Mouse (Mus musculus) midbrain, embryonic 16.5 days (tissue): ENCODE measurements around the gene Ces3b. TPM values are rescaled to one million over a fixed set of nuclear protein-coding genes. Genes with fewer than 3 reads are reported as not detected.

Experiments used
- ATAC-seq: fragments of 200-750 bp; cut with Nextera tagmentation; 2 replicates; pipeline ENCODE4 v1.8.0; 2017; ENCODE audit warnings: moderate TSS enrichment
- H3K27ac ChIP-seq: fragments of 300-500 bp; sonication (generic); 2 replicates; pipeline ENCODE4 v1.5.1; 2014; ENCODE audit warnings: mild to moderate bottlenecking, low read length, mixed read lengths
- H3K27me3 ChIP-seq: fragments of 300-500 bp; sonication (generic); 2 replicates; pipeline ENCODE4 v1.6.1; 2014; ENCODE audit warnings: low read depth, low read length, mixed read lengths; ENCODE audit not compliant: control insufficient read depth, insufficient read depth
- H3K36me3 ChIP-seq: fragments of 300-500 bp; sonication (generic); 2 replicates; pipeline ENCODE4 v1.6.1; 2014; ENCODE audit warnings: mild to moderate bottlenecking, low read length, moderate library complexity, mixed read lengths; ENCODE audit not compliant: control insufficient read depth, insufficient read depth
- H3K4me1 ChIP-seq: fragments of 300-500 bp; sonication (generic); 2 replicates; pipeline ENCODE4 v1.6.1; 2014; ENCODE audit warnings: mild to moderate bottlenecking, low read length, mixed read lengths; ENCODE audit not compliant: control insufficient read depth, insufficient read depth
- H3K4me2 ChIP-seq: fragments of 300-500 bp; sonication (generic); 2 replicates; pipeline ENCODE4 v1.6.1; 2014; ENCODE audit warnings: mild to moderate bottlenecking, low read length, mixed read lengths
- H3K4me3 ChIP-seq: fragments of 300-500 bp; sonication (generic); 2 replicates; pipeline ENCODE4 v1.5.1; 2014; ENCODE audit warnings: low read depth, mild to moderate bottlenecking, low read length, moderate library complexity, mixed read lengths
- H3K9ac ChIP-seq: fragments of 300-500 bp; sonication (generic); 2 replicates; pipeline ENCODE4 v1.6.1; 2014; ENCODE audit warnings: low read depth, low read length, mixed read lengths
- H3K9me3 ChIP-seq: fragments of 300-500 bp; sonication (generic); replicated peaks from 2 replicates; pipeline ENCODE4 v1.6.1; 2014; ENCODE audit warnings: mild to moderate bottlenecking, low read length, mixed read lengths; ENCODE audit not compliant: control insufficient read depth, poor library complexity, severe bottlenecking
- WGBS: fragments of 180-500 bp; shearing (Covaris S2); extraction: QIAGEN DNeasy Blood & Tissue Kit; methylation state at CpG from one replicate; pipeline ENCODE4 v1.1.7; 2014; 5-methylcytosine and 5-hydroxymethylcytosine counted together
- polyA plus RNA-seq: library from polyadenylated mRNA; unstranded; fragments of >200 nt; fragmentation: Nextera tagmentation; extraction: Ambion mirVana; gene quantifications from 2 replicates; pipeline ENCODE4 v1.2.1, GENCODE M21; 2015

Gene Ces3b
- polyA plus RNA-seq, 1 experiment from 2014 or later, result not detected

GRCm38 (mm10) chr8:105104220-105104619 is 20.7 kb downstream of the Ces3b start:
- no peak for ATAC-seq

GRCm38 (mm10) chr8:105129864-105130263 is 46.3 kb downstream of the Ces3b start:
- no peaks in the 10 kb centered on the region for H3K4me1 ChIP-seq
- no peak overlapping the region for H3K4me3 ChIP-seq
- H3K27ac ChIP-seq, result no peak overlapping the region
- H3K9ac ChIP-seq, result no peak overlapping the region
- H3K9me3 ChIP-seq, result no peaks in the 10 kb centered on the region
- ATAC-seq, result no peak
- H3K4me2 ChIP-seq, result no peak overlapping the region
- no peaks in the 10 kb centered on the region for H3K36me3 ChIP-seq
- no peaks in the 10 kb centered on the region; the same call in 1 of the 2 replicates for H3K27me3 ChIP-seq
- 86% methylated on average over 9 of the region's 9 CpGs for WGBS

More at GRCm38 (mm10) chr8:105104220-105104619, 20.7 kb downstream of the Ces3b start:
- Histone ChIP-seq H3K9ac (no peak overlapping the region), H3K36me3 (no peaks in the 10 kb centered on the region), H3K4me2 (no peak overlapping the region), H3K9me3 (no peaks in the 10 kb centered on the region; the same call in 1 of the 2 replicates), H3K27ac (no peak overlapping the region), H3K4me1 (no peaks in the 10 kb centered on the region), H3K27me3 (no peaks in the 10 kb centered on the region), H3K4me3 (no peak overlapping the region)
- 88% methylated on average over 3 of the region's 3 CpGs for WGBS

GRCm38 (mm10) chr8:105131509-105131908 is 48.0 kb downstream of the Ces3b start, which contains the start of gene Ces4a:
Gene Ces4a (plus strand): TSS chr8:105131800.
- Histone ChIP-seq H3K9ac (no peak within 1 kb of the TSS), H3K9me3 (no peaks in the 10 kb centered on the region), H3K4me3 (no peak within 1 kb of the TSS), H3K27ac (no peak within 1 kb of the TSS), H3K4me1 (no peaks in the 10 kb centered on the region), H3K27me3 (no peaks in the 10 kb centered on the region; the same call in 1 of the 2 replicates), H3K36me3 (no peaks in the 10 kb centered on the region), H3K4me2 (no peak within 1 kb of the TSS)
- WGBS, result 92% methylated on average over 5 of the region's 5 CpGs
- no peak for ATAC-seq

GRCm38 (mm10) chr8:105138423-105138822 is 54.9 kb downstream of the Ces3b start:
- H3K9me3 ChIP-seq, result no peaks in the 10 kb centered on the region
- no peak overlapping the region for H3K4me3 ChIP-seq
- H3K27me3 ChIP-seq, result no peaks in the 10 kb centered on the region
- no peaks in the 10 kb centered on the region for H3K36me3 ChIP-seq
- no peak overlapping the region for H3K9ac ChIP-seq
- H3K4me2 ChIP-seq, result no peak overlapping the region
- no peak overlapping the region for H3K27ac ChIP-seq
- 22% methylated on average over 4 of the region's 4 CpGs for WGBS
- H3K4me1 ChIP-seq, result no peaks in the 10 kb centered on the region
- ATAC-seq, result no peak

GRCm38 (mm10) chr8:105142395-105142794 is 58.8 kb downstream of the Ces3b start:
- Histone ChIP-seq H3K4me3 (no peak overlapping the region), H3K27ac (no peak overlapping the region), H3K4me1 (no peaks in the 10 kb centered on the region), H3K9ac (no peak overlapping the region), H3K36me3 (no peaks in the 10 kb centered on the region), H3K9me3 (no peaks in the 10 kb centered on the region), H3K4me2 (no peak overlapping the region), H3K27me3 (no peaks in the 10 kb centered on the region)
- ATAC-seq, result no peak
- WGBS, result 43% methylated on average over 19 of the region's 19 CpGs

Other genes with a start within 250 kb of the Ces3b start
- not detected in 2 replicates for gene Ces2c, start 236.7 kb upstream of the Ces3b start, polyA plus RNA-seq
- not detected in 2 replicates for gene Ces2e, start 157.5 kb upstream of the Ces3b start, polyA plus RNA-seq
- not detected in 2 replicates for gene Ces2f, start 136.4 kb upstream of the Ces3b start, polyA plus RNA-seq
- 0.07 and 0.08 TPM in 2 replicates for gene Ces2g, start 122.0 kb upstream of the Ces3b start, polyA plus RNA-seq
- gene Ces2h, start 82.9 kb upstream of the Ces3b start, polyA plus RNA-seq, result not detected in 2 replicates
- gene Ces3a, start 35.2 kb upstream of the Ces3b start, polyA plus RNA-seq, result not detected in 2 replicates
- not detected in 2 replicates for gene Ces4a, start 48.0 kb downstream of the Ces3b start, polyA plus RNA-seq
- 19.7 and 22.9 TPM in 2 replicates for gene Cbfb, start 86.9 kb downstream of the Ces3b start, polyA plus RNA-seq
- gene D230025D16Rik, start 141.4 kb downstream of the Ces3b start, polyA plus RNA-seq, result 34.6 and 37.5 TPM in 2 replicates
- gene B3gnt9, start 171.4 kb downstream of the Ces3b start, polyA plus RNA-seq, result 5.8 and 8.9 TPM in 2 replicates
- gene Tradd, start 180.9 kb downstream of the Ces3b start, polyA plus RNA-seq, result 12.8 and 14.0 TPM in 2 replicates
- 0.82 and 1.1 TPM in 2 replicates for gene Fbxl8, start 180.9 kb downstream of the Ces3b start, polyA plus RNA-seq
- 0.35 and 0.40 TPM in 2 replicates for gene Hsf4, start 186.0 kb downstream of the Ces3b start, polyA plus RNA-seq
- 4.5 and 4.7 TPM in 2 replicates for gene Nol3, start 192.4 kb downstream of the Ces3b start, polyA plus RNA-seq
- gene 4931428F04Rik, start 206.1 kb downstream of the Ces3b start, polyA plus RNA-seq, result 168 and 175 TPM in 2 replicates
- gene Exoc3l, start 212.3 kb downstream of the Ces3b start, polyA plus RNA-seq, result 10.5 and 12.0 TPM in 2 replicates
- 40.1 and 41.6 TPM in 2 replicates for gene E2f4, start 213.9 kb downstream of the Ces3b start, polyA plus RNA-seq
- gene Elmo3, start 221.8 kb downstream of the Ces3b start, polyA plus RNA-seq, result 0.88 and 1.1 TPM in 2 replicates
- 0.83 and 0.88 TPM in 2 replicates for gene Lrrc29, start 242.5 kb downstream of the Ces3b start, polyA plus RNA-seq
- gene Tmem208, start 242.6 kb downstream of the Ces3b start, polyA plus RNA-seq, result 118 and 143 TPM in 2 replicates